Mouse (Mus musculus): ENCODE measurements around the gene Lce1f.
"Not testable (repeated sequence)": the region's sequence is repeated elsewhere in the genome, so short reads cannot be mapped to it uniquely, and the experiment has no call there.

The Lce1f gene

DNA sequence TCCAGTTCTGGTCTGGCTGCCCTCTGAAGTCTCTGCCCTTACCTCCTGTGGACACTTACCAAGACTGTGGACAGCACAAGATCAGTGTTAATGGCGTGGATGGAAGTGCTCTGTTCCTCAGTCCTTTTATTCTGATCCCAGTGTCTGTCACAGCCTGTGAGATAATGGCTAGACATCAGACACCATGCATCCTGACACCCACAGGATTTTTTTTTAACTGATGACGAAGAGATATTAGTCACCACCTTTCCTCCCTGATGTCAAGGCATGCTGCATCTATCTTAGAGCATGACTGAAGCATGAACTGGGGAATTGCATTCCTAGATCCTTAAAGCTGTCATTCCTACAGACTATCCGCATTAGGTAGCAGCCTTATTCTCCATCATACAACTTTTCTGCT lies at the start of gene Lce1f:
Gene Lce1f, minus strand, starts transcription at position 101 of the 400 bp plus-strand sequence.
- no peak for DNase-seq (ENCODE audit: low spot score)

DNA sequence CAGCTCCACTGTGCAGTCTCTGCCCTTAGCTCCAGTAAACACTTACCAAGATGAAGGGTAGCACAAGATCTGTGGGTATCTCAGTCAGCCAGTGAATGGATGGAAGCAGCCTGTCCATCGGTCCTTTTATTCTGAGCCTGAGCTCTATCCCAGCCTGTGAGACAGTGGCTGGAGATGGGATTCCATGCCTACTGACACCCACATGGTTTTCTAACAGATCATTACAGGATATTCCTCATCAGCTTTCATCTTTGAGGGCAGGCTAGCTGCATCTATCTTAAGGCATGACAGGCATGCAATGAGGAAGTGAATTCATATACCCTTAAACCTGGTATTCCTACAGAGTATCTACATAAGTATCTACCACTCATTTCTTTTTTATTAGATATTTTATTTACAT lies 44.8 kb upstream of the Lce1f start, which contains the start of gene Lce1h:
Gene Lce1h, minus strand, starts transcription at position 101 of the 400 bp plus-strand sequence.
- no peak for DNase-seq (ENCODE audit: low spot score)

DNA sequence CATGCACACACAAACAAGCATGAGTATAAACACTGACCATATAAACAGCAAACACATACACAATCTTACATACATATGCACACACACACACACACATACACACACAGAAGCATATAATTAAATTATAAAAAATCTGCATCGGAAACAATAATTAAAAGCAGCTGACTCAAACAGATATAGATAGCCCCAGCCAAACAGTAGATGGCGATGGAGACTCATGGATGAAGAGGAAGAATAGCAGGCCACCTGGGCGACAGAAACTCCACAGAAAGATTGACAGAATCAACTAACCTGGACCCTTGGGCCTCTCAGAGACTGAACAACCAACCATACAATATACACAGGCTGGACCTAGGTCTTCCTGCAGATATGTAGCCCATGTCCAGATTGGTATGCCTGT lies 33.0 kb upstream of the Lce1f start:
- no peak for DNase-seq (ENCODE audit: low spot score)

DNA sequence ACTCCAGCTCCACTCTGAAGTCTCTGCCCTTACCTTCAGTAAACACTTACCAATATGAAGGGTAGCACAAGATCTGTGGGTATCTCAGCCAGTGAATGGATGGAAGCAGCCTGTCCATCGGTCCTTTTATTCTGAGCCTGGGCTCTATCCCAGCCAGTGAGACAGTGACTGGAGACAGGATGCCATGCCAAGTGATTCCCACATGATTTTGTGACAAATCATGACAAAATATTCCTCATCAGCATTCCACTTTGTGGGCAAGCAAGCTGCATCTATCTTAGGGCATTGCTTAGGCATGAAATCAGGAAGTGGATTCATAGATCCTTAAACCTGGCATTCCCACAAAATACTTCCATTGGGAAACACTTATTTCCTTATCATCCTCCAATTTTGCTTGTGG lies 32.1 kb upstream of the Lce1f start, which contains the start of gene Lce1g:
Gene Lce1g, minus strand, starts transcription at position 101 of the 400 bp plus-strand sequence.
- no peak for DNase-seq (ENCODE audit: low spot score)

DNA sequence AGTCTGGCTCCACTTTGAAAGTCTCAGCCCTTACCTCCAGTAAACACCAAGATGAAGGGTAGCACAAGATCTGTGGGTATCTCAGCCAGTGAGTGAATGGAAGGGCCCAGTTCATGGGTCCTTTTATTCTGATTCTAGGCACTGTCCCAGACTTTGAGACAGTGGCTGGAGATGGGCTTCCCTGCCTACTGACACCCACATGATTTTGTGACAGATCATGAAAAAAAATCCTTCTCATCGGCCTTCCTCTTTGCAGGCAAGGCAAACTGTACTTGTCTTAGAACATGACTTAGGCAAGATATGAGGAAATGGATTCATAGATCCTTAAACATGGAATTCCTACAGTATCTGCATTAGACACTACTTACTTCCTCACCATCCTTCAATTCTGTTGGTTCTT lies 18.8 kb upstream of the Lce1f start, which contains the start of gene Gm38119:
Gene Gm38119, minus strand, starts transcription at position 101 of the 400 bp plus-strand sequence.
- no peak for DNase-seq (ENCODE audit: low spot score)

DNA sequence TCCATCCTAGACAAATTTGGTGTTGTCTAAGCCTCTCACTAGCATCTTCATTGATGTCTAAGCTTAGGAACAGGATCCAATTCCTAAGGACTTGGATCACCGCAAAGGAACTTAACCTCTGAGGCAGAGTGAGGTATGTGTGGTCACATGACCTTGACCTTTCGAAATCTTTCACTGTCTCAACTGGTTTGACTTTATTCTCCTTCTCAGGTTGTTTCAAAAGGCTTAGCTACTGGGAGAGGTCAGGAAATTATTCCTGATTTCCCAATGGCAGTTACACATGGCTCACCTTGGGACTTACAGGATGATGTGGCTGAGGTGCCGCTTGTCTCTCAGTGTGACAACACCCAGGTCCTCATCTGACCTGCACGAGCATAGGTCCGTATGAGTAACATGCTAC lies 2.5 kb upstream of the Lce1f start:
- no peak for DNase-seq (ENCODE audit: low spot score)

DNA sequence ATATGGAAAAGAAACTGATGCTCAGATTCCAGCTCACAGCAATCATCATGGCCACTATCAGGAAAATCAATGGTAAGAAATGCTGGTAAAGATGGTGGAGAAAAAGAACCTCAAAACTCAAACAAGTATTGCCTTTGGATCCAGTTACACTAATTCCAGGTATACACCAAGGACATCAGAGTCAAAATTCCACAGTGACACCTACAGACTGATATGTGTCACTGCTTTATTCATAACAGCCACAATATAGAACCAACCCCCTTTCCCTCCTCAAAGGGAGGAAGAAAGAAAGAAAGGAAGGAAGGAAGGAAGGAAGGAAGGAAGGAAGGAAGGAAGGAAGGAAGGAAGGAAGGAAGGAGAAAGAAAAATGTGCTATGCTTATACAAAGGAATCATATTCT lies 5.0 kb downstream of the Lce1f start:
- no peak for DNase-seq (ENCODE audit: low spot score)

DNA sequence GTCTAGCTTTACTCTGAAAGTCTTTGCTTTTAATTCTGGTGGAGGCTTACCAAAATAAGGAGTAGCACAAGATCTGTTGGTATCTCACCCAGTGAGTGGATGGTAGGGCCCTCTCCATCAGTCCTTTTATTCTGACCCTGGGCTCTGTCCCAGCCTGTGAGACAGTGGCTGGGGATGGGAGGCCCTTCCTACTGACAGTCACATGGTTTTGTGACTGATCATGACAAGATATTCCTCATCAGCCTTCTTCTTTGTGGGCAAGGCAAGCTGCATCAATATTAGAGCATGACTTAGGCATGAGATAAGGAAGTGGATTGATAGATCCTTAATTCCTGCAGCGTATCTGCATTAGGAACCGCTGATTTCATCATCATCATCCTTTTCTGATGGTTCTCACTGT lies 11.2 kb downstream of the Lce1f start, which contains the start of gene Lce1e:
Gene Lce1e, minus strand, starts transcription at position 101 of the 400 bp plus-strand sequence.
- no peak for DNase-seq (ENCODE audit: low spot score)

DNA sequence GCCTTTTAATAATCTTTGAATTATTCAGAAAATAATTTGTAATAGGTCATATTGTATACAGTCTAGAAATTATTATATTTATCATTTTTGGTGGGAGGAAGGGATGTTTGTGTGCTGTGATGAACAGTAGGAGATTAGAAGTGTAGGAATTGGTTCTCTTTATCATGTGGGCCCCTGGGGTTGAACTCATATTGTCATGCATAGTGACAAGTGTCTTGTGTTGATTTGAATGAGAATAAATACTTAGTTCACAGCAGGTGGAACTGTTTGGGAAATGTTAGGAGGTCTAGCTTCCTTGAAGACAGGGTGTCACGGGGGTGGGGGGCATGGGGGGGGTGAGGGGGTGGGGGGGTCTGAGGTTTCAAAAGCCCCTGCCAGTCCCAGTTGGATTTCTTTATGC lies 25.5 kb downstream of the Lce1f start:
- no peak for DNase-seq (ENCODE audit: low spot score)

DNA sequence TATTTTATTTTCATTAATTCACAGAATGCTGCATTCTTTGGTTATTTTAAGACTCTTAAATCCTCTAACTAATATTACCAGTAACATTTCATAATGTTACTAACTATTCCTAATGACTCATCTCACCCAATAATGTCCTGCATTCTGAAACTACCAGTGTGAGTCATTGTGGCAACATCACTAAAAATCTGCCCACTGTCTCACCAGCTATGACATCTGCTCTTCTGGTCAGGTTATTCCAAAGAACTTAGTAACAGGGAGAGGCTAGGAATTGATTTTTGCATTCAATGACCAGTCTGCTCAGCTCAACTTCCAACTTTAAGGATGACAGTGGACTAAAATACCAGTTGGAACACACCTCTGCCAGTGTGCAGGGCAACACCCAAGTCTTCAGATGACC lies 28.5 kb downstream of the Lce1f start:
- DNase-seq (ENCODE audit: low spot score): no peak

DNA sequence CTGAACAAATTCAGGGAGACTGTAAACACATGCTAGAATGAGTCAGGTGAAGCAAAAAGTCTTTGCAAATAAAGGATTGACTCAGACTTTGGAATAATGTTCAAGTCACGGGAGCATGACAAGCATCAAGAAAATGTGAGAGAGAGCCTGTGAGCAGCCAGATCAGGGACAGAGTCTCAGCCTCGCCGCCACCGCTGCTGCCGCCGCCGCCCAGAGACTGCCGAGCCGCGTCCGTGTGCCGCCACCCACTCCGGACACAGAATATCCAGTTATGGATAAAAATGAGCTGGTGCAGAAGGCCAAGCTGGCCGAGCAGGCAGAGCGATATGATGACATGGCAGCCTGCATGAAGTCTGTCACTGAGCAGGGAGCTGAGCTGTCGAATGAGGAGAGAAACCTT lies 31.0 kb downstream of the Lce1f start:
- not testable (repeated sequence) for DNase-seq (ENCODE audit: low spot score)

DNA sequence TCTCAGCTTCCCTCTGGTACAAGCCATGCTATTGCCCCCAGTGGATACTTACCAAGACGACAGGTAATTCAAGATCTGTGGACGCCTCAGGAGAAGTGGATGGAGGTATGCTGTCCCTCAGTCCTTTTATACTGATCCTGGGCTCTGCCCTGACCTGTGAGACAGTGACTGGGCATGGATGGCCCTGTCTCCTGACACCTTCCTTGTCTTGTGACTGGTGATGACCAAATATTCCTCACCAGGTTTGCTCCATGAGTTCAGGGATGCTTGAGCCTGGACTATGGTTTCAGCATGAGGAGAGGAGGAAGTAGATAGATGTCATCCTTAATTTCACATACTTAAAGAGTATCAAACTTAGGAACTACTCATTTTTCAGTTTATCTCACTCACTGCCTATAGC lies 33.0 kb downstream of the Lce1f start, which contains the start of gene Lce1d:
Gene Lce1d, minus strand, starts transcription at position 101 of the 400 bp plus-strand sequence.
- no peak for DNase-seq (ENCODE audit: low spot score)

DNA sequence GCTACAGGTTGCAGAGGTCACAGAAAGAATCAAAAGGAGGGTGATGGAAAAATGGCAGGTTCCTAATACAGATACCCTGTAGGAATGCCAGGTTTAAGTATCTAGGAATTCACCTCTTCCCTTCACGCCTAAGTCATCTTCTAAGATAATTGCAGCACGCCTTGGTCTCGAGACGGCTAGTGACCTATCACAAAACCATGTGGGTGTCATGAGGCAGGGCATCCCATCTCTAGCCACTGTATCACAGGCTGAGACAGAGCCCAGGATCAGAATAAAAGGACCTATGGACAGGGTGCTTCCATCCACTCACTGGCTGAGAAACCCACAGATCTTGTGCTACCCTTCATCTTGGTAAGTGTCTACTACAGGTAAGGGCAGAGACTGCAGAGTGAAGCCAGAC lies 41.2 kb downstream of the Lce1f start, which contains the start of gene Lce1c:
Gene Lce1c, plus strand, starts transcription at position 301 of the 400 bp plus-strand sequence.
- no peak for DNase-seq (ENCODE audit: low spot score)

DNA sequence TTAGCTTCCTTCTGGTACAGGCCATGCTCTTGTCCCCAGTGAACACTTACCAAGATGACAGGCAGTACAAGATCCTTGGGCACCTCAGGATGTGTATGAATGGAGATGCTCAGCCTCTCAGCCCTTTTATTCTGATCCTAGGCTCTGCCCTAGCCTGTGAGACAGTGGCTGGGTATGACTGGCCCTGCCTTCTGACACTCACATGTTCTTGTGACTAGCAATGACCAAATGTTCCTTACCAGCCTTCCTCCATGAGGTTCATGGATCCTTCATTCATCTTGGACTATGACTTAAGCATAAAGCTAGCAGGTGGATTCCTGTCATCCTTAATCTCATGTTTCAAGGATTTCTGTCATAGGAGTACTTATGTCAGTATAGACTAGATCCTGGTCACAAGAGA lies 49.9 kb downstream of the Lce1f start, which contains the start of gene Lce1a2:
Gene Lce1a2, minus strand, starts transcription at position 101 of the 400 bp plus-strand sequence.
- DNase-seq (ENCODE audit: low spot score): no peak
